Mouse (Mus musculus): Measurements from ENCODE around the gene Eaf2.
A peak's percentile ranks its signal among the peaks of the same experiment; 100 is the strongest.

The Eaf2 gene

GRCm38 (mm10) chr16:36770191-36770771, 104.5 kb downstream of the Eaf2 start:
- DNase-seq (ENCODE audit: low read depth, low spot score): peak; percentile 35

GRCm38 (mm10) chr16:36751979-36752378, 122.8 kb downstream of the Eaf2 start:
- no peak for DNase-seq (ENCODE audit: low read depth, low spot score)

DNA sequence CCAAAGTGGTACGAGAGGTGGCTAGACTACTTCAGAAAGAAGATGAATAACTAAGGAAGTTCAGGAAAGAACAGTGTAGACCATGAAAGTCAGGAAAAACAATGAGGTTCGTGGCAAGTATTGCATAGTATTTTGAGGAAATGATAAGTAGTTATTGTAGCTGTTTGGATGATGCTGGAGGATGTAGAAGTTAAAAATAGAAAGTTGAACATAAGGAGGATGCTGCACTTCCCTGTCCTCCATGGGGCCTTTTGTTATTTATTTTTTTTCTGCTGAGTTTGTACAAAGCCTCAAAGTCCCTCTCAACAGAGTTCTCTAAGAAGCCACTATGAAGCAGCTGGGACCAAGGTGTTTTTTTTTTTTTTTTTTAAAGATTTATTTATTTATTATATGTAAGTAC, 127.0 kb downstream of the Eaf2 start:
- no peak for DNase-seq (ENCODE audit: low read depth, low spot score)

DNA sequence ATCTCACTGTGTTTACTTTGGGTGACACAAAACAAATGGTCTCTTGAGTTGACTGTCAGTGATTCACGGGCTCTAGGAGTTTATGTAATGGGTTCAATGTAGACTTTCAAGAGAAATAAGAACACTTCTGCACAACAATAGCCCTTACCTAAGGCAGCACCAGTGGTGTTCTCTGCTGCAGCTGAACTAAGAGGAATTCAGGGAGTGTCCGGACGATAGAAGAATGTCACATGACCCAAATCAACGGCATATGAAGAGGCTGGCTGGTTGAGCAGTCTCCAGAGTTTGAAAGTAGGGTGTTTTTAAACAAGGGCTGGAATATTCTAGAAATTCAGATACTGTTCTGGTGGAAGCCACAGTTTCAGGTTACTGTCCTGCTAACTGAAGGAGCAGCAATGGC, 127.7 kb downstream of the Eaf2 start:
- peak; percentile 89 for DNase-seq (ENCODE audit: low read depth, low spot score)

- DNase-seq (ENCODE audit: low read depth, low spot score): no peak
Measured at GRCm38 (mm10) chr16:36743580-36743979, 131.2 kb downstream of the Eaf2 start.

Measured in ZHBTc4 (cell line).